Mouse (Mus musculus): ENCODE results near the gene Ero1lb. TPM values are rescaled to one million over a fixed set of nuclear protein-coding genes. Genes with fewer than 3 reads are reported as not detected.
"Not testable (repeated sequence)": the region's sequence is repeated elsewhere in the genome, so short reads cannot be mapped to it uniquely, and the experiment has no call there.

Gene Ero1lb
- polyA plus RNA-seq, 1 experiment from 2014 or later, result 17.8 TPM

- ATAC-seq (ENCODE audit: low FRiP score, low read depth); H3K4me1 ChIP-seq (replicated peaks); H3K9ac ChIP-seq; H3K4me3 ChIP-seq; H3K4me2 ChIP-seq; H3K9me3 ChIP-seq; H3K36me3 ChIP-seq; H3K27me3 ChIP-seq; H3K27ac ChIP-seq (replicated peaks): not testable (repeated sequence)
- WGBS, result 83% methylated on average over 5 of the region's 5 CpGs
These were observed 81.0 kb downstream of the Ero1lb start for GRCm38 (mm10) chr13:12646676-12647075.

GRCm38 (mm10) chr13:12650020-12650876 is 84.6 kb downstream of the Ero1lb start:
- not testable (repeated sequence) for H3K9me3 ChIP-seq; H3K36me3 ChIP-seq; H3K27me3 ChIP-seq; H3K4me1 ChIP-seq (replicated peaks)
- Histone ChIP-seq H3K27ac (replicated peaks) (peak overlapping the region; percentile 81), H3K4me3 (peak overlapping the region; percentile 49), H3K4me2 (peak overlapping the region; percentile 57), H3K9ac (peak overlapping the region; percentile 50)
- peak; percentile 93 for ATAC-seq (ENCODE audit: low FRiP score, low read depth)
- WGBS, result under 1% methylated on average over 56 of the region's 79 CpGs

GRCm38 (mm10) chr13:12650877-12651176 is 85.2 kb downstream of the Ero1lb start:
- H3K9ac ChIP-seq, result peak overlapping the region; percentile 35; the same call in 1 of the 2 replicates
- peak overlapping the region; percentile 57 for H3K4me2 ChIP-seq
- H3K27ac ChIP-seq (replicated peaks), result peak overlapping the region; percentile 72; the same call in 1 of the 2 replicates
- H3K4me3 ChIP-seq, result peak overlapping the region; percentile 49
- ATAC-seq (ENCODE audit: low FRiP score, low read depth), result peak; percentile 83
- not testable (repeated sequence) for H3K27me3 ChIP-seq; H3K9me3 ChIP-seq; H3K36me3 ChIP-seq; H3K4me1 ChIP-seq (replicated peaks)
- WGBS, result under 1% methylated on average over 13 of the region's 13 CpGs

Other genes starting within 250 kb of the Ero1lb start
- 3.4 and 3.8 TPM in 2 replicates for gene Actn2, start 225.1 kb upstream of the Ero1lb start, polyA plus RNA-seq (2015; fragmentation: Nextera tagmentation; extraction: Ambion mirVana)
- 13.4 and 13.8 TPM in 2 replicates for gene Heatr1, start 170.8 kb upstream of the Ero1lb start, polyA plus RNA-seq (2015; fragmentation: Nextera tagmentation; extraction: Ambion mirVana)
- 20.9 and 23.0 TPM in 2 replicates for gene Lgals8, start 100.9 kb upstream of the Ero1lb start, polyA plus RNA-seq (2015; fragmentation: Nextera tagmentation; extraction: Ambion mirVana)
- 1.7 and 1.8 TPM in 2 replicates for gene Edaradd, start 45.4 kb upstream of the Ero1lb start, polyA plus RNA-seq (2015; fragmentation: Nextera tagmentation; extraction: Ambion mirVana)
- not detected in 2 replicates for gene Prl2c3, start 234.2 kb downstream of the Ero1lb start, polyA plus RNA-seq (2015; fragmentation: Nextera tagmentation; extraction: Ambion mirVana)